Mouse (Mus musculus) lung, postnatal 0 days (tissue): Measurements from ENCODE around the gene Pigf.

ENCODE experiments used
- CTCF ChIP-seq: IDR thresholded peaks from 2 replicates; pipeline ENCODE4 v1.5.1; 2016; ENCODE audit warnings: antibody characterized with exemption, mild to moderate bottlenecking
- EP300 ChIP-seq: IDR thresholded peaks from 2 replicates; pipeline ENCODE4 v1.6.1; 2016; ENCODE audit warnings: antibody characterized with exemption, mild to moderate bottlenecking, control low read depth

DNA sequence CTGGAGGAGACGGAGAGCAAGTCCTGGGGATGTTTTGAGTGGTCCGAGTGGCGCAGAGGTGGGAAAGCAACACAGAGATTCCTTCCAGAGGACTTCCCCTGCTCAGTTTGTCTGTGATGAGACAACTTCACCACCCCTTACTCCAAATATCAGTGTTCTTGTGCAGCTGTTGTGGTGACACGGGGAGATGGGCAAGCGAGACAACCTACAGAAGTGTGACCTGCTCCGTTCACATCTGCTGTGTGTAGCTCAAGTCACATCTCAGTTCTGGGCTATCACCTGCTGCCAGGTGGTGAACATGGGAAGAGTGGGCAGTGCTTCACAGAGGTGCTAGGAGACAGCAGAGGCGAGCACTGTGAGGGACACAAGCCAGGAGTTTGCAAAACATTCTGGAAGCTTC lies 31.6 kb upstream of the Pigf start:
- TF ChIP-seq EP300 (no peak), CTCF (no peak)
